Mouse (Mus musculus) hindlimb bud, embryonic 11.5 days (tissue): ENCODE data around the gene Lhfpl3.

Source experiments
- DNase-seq: peaks from one replicate; pipeline ENCODE4 v3.0.0-alpha.2; 2012; ENCODE audit warnings: low read depth, low spot score; ENCODE audit errors: extremely low spot score

Gene Lhfpl3

DNA sequence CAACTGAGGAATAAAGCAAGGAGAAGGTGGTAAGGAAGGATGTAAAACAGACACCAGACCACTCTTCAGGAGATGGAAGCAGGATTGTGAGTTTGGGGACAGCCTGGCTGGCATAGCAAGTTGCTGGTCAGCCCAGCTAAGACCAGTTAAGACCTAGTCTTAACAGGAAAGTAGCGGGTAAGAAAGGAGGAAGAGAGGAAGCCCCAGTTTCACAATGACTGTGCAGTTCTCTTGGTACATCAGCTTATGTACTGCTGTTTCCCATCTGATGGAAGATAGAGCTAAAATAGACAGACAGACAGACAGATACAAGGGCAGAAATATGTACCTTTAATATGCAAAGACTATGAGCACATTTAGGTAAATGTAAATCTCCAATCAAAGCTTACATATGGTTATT is 171.3 kb downstream of the Lhfpl3 start:
- no peak for DNase-seq

DNA sequence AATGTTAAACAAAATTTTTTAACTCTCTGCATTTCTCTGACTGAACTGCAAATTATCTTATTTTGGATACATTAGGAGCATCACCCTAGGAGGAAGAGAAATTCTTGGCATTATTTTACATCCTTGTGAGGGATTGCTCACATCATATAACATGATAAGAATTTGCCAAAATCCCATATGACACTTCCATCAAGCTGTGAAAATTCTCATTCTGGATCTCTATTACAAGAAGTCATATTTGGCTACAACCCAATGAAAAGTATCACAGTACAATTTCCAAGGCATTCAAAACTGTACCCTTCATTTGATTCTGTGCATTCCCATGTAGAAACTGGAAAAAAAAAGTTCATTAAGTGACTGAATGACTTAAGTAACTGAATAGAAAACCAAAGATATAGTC is 180.3 kb downstream of the Lhfpl3 start:
- DNase-seq: no peak

DNA sequence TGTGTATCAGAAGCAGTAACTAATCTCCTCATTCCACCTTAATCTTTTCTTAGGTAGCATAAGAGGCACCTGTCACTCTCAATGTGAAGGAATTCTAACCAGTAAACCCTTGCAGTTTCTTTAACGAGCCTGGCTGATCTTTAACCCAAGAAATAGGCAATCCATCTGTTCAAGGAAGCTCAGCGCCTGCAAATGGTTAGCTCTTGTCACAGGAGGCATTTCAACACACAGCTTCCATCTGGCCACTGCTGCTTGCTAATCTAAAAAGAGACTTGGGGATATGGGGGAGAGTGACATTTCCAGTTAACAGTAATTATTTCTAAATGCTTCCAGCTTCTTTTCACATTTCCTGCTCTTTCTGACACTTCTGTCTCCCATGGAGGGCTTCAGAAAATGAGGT is 182.9 kb downstream of the Lhfpl3 start:
- no peak for DNase-seq

DNA sequence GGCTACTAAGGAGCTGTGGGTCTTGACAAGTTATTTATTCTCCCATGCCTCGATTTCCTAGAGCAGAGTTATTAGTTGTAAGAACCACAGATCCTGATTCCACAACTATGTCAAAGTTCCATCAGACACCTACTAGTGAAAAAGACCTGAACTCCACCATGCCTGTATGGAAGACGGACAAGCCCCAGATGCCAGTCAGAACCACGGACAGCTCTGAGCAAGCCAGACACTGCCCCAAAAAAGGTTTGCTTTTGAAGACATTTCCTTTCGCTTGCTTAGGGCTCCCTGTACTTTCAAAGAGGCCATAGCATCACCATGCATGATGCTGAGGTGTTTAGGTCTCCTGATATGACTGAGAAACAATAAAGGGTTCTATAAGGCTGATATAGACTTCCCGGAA is 197.4 kb downstream of the Lhfpl3 start:
- DNase-seq: no peak

DNA sequence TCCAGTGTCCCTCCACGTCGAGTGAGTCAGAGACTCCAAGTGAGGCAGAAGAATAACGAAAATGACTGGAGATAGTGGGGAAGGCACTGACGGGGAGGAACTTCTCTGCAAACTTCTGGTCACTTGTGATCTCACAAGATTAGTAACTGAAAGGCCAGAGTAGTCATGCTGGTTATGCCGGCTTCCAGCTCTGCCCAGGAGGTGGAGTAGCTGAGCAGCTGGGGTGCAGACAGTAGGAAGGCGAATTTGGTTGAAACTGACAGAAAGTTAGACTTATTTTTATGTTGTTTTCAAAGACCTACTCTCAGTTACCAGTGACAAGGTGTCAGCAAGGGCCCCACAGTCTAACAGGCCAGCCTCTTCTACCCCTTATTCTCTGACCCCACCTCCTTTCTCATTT is 217.4 kb downstream of the Lhfpl3 start:
- DNase-seq: no peak

DNA sequence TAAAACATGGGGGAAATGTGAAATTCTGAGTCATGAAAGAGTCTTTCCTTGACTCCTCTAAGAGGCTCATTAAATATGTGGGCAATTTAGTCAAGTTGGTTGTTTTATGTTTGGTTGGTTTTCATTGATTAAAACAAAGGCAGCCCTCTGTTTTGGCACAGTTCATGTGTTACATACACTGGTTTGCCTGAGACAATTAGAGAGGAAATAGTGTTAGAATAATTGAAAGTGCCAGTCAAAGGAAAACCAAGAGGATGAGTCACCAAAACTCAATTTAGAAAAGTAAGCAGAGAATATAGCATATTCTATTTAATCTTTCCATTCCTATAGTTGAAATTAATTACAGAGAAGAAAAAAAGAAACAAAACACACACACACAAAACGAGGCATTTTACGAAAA is 240.9 kb downstream of the Lhfpl3 start:
- DNase-seq: no peak

DNA sequence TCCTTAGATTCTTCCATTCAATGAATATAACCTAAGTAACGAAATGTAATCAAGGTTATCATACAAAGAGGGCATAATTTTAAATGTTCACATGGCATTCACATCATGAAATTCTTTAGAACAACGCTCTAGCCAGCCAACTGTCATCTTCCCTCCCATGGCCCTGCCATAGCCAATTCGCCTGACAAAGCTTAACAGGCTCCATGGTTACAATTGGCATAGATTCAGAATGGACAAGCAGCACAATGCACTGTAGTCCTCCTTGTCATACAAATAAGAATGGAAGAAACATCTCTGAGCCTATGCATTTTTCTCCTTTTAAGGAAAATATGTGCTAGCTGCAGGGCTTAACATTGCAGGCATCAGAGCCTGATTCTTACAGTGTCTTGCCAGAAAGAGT is 254.0 kb downstream of the Lhfpl3 start:
- no peak for DNase-seq

DNA sequence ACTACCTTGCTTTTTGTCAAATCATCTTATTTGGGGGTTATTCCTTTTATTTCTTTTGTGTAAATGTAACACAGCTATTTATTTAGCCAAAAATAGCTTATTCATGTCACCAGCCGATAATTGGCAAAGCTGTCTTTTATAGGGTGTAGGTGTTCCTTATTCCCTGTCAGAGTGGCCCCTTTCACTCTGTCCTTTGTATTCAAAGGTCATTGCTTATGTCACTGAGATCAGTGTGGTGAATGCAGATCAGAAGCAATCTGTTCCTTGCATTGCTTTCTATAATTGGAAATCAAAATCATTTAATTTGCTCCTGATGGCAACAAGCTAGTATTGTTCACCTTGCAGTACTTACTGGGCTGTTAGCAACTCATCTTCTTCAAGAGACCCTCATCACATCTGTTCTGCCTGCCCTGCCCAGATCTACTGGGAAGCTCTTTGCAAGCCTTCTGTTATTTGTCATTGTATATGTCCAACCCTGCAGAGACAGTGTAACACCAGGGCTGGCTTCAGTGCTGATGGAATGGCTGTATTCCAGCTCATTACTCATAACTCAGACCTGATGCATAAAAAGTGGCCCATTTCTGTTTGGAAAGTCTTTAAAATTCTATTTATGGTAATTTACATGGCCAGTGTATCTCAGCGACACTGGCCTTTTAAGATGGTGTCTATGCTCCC is 257.4 kb downstream of the Lhfpl3 start:
- no peak for DNase-seq

DNA sequence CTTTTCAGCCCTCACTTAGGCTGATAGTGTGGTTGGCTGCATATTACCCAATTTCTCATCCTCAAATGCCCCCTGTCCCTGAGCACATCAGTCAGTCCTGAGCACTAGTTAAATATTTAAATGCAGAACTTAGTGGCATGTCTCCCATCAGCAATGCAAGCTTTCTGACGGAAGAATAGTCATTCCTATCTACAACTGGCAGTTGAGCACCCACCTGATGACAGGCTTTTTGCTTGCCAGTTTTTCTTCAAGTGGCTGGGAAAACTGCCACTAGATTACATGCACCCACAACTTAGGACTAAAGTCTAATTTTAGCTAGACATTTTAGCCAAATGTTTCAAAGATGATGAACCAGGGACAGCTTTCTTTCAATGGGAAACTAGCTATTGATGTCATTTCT is 260.3 kb downstream of the Lhfpl3 start:
- DNase-seq: no peak

DNA sequence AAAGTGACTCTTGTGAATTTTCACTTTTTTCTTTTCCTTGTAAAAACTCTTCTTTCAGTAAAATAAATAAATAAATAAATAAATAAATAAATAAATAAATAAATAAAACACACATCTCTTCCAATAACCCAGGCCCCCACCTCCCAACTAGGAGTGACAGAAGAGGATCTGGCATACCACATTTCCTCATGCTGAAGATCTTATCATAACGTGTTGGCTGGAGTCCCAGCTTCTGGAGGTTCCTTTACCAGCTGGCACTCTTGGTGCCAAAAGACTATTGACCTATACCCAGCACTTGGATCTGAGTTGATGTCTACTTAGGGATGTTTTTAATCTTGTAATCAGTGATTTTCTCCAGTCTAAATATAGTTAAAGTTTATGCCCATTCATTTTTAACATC is 264.6 kb downstream of the Lhfpl3 start:
- DNase-seq: no peak

DNA sequence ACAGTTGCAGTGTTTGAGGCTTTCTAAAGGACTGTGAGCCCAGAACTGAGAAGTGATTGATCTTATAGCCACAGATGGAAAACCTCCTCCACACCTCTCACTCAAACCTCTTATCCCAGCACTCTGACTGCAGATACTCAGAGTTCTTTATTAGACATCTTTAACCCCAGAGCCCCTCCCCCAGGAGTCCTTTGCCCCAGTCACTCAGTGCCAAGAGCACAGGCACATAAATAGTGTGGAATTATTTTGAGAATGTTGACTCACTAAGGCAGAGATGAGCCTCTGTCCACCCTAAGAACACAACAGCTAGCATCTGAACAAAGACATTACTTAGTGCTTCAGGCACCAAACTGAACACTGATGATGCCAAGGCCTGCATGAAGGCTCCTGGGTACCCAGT is 268.1 kb downstream of the Lhfpl3 start:
- DNase-seq: no peak

DNA sequence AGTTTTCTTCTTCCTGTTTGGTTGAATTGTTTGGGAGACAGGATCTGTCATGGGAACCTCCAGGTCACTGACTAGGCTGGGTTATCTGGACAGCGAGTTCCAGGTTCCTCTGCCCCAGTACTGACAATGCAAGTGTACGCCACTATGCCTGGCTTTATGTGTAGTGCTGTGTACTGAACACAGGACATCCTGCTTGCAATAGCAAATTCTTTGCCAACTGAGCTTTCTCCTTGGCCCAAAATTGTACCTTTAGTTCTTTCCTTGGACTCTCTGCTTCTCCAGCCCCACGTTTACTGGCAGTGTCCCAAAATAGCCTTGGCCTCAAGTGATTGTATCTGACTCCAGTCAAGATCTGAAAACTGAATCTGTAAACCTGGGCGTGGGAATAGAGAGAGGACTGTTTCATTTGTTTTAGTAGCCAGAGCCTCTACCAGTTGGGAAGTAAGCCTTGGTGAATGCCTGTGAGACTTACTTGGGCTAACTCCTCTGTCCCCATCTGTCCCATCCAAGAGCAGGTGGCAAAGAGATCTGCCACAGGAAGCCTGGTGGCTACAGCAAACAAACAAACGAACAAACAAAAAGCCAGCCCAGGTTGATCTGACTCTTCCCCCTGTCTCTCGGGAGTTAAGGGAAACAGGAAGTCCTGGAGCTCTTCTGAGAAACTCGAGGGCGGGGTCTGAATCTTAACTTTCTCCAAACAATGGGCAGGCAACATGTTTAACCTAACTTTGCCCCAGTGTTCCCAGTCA is 269.9 kb downstream of the Lhfpl3 start:
- no peak for DNase-seq

DNA sequence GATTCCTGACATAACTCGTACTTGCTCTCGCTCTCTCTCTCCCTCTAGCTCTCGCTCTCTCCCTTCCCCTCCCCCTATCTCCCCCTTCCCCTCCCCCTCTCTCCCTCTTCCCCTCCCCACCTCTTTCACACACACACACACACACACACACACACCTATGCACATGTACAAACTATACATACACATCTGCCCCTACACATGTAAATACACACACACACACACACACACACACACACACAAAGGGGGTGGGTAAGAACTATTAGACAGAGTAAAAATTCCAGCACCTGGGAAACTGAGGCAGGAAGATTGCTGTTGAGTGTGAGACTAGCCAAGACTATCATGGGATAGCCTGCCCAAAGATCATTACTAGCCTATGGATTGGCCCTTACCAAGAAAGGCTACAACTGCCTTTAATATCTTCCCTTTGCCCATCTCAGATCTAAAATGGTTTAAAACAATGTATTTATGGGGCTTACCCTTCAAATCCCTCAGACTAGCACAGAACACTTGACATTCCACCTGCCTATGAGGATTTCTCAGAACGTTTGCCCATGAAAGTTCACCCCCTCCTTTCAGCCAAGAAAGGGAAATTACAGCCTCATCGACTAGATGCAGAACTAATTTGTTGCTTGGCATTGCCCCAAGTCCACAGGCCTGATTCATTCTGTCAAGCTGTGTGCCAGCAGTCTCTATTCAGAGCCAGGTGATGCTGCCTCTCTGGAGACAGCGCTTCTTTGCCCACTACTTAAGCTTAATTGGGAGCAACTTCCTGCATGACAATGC is 289.3 kb downstream of the Lhfpl3 start:
- no peak for DNase-seq

DNA sequence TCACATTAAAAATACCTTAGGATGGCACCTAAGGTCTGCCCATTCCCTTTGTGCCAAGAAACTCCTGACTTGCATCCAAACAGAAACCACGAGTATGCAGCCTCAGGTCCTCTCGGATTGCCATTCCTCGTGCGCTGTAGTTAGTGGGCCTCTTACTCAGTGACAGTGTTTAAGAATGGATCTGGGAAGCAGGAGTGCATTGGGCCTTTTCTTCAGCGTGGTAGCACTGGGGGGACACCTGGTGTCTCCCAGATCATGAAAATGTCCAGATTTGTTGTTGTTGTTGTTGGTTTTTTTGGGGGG is 289.8 kb downstream of the Lhfpl3 start:
- no peak for DNase-seq

DNA sequence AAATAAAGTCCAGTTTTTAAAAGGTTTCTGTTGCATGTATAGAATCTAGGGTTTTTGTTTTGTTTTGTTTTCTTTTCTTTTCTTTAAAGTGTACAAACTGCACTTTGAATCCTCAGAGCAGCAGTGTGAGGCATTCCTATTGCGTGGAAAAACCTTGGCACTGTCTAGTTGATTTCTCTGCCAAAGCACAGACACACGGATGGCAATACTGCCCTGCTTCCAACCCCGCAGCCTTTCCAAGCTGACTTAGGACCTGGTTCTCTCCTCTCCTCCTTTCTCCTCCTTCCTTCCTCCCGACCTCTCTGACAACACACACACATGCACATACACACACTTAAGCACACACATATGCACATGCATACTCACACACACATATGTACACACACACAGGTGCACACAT is 294.6 kb downstream of the Lhfpl3 start:
- no peak for DNase-seq

DNA sequence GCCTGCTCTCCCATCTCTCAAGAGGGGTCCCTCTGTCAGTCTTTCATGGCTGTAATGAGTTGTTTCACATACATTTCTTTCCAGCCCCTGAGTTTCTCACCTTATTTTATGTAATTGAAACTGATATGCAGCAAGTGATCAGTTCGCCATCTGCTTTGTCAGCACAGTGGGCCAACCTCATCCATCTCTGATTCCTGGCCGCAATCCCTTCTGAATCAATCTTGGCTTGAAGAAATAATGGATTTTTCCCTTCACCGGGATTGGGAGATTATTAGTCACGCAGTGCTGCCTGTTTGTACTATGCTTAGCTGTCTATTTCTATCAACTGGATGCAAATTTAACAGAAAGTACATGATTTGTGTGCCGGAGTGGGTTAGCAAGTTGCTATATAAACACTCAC is 297.0 kb downstream of the Lhfpl3 start:
- DNase-seq: no peak

DNA sequence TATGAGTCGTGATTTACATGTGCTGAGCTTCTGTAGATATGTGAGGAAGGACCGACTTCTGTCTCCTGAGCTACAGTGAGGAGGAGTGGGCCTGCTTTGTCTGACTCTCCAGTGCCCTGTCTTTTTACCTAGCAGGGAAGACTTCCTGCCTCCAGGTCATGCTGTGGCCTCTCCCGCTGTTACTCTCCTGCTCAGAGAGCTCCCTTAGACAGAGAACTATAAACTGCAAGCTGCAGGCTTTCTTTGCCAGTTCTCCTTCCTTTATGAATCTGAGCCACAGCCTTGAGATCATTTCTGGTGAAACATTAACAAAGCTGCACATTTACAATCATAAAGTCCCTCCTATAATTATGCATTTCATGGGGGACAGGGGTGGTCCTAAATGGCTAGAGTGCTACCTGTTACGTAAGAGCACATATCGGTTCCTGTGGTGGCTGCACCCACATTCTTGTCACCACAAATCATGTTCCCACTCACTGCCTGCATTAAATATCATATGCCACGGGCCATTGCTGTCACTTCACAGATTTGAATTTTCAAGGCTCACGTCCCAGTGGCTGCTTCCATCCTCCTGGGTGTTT is 303.3 kb downstream of the Lhfpl3 start:
- no peak for DNase-seq

DNA sequence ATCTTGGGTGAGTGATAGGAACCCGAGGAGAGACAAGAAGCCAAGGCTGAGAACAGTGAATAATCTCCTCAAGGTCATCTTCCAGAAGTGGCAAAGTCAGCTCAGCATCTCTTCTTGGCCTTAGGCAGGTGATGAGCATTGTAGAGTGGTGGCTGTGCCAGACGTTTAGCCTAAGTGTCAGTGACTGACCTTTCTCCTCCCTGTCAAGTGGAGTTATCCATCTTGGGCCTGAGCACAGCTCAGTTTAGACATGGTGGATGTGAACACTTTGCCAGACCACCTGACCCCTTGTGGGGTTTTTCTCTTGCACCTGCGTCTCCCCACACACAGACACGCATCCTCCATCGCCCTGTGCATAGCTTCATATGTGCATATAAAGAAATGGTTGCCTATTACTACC is 305.6 kb downstream of the Lhfpl3 start:
- DNase-seq: no peak

DNA sequence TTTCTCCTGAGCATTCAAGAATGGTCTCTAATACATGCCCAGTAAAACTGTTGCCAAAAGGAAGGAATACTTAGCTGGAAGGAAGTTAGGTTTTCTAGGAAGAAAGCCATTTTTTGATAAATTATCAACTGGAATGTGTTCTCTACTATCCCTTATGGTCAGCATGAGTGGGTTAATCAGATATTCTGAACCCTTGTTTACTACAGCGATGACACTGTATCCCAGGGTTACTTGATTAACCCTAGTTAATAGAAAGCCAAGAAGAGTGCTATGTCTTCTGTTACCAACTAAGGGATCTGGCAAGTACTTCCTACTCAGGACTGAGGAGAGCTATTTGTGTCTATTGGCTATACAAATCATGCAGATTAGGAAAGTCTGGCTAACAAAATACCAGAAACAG is 349.0 kb downstream of the Lhfpl3 start:
- no peak for DNase-seq

DNA sequence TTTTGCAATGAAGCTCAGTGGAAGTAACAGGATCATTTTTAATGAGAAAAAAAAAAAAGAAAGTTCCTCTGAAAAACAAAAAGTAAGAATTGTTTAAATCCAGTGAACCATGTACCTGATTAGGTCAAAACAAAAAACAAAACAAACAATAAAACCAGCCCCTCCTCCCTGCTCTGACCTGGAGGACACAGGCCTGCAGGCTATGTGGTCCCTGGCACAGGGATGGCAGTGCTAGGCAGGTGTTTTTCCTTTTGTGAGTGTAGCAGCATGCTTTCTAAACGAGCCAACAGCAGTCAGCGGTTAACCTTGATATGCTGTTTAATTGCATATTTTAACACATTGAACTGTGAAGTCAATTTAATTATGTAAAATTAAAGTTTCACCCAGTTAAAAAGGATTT is 360.7 kb downstream of the Lhfpl3 start:
- DNase-seq: no peak

DNA sequence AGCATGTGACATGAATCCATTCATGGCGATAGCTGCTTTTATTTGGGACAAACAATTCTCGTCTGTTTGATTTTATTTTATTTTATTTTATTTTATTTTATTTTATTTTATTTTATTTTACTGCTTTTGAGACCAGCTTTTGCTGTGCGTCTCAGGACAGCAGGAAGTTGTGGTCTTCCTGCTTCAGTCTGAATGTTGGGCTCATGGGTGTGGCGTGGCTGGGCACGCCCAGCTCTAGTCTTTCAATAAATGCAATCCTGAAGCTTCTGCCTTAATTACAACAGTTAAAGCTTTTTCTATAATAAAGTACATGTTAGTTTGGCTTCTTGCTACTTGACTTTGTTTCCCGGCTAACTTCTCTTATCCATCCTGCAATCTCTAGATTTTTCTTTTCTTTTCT is 365.4 kb downstream of the Lhfpl3 start:
- no peak for DNase-seq

DNA sequence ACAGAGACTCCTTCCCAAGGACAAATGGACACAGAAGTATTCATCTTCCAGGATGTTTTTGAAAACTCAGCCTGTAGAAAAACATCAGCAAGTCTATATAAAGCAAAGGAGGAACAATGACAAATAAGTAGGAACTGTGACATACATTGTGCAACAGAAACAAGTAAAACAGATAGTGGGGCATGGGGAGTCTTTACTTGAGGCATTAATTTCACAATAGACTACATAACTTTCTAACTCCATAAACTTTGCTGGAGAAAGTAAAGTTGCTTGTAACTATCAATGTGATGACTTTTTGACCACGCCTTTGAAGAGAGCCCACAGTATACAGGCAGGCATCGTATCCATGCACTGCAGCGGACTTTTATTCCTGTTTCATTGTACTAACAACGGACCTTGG is 368.4 kb downstream of the Lhfpl3 start:
- DNase-seq: no peak
